In the genomic region with DNA sequence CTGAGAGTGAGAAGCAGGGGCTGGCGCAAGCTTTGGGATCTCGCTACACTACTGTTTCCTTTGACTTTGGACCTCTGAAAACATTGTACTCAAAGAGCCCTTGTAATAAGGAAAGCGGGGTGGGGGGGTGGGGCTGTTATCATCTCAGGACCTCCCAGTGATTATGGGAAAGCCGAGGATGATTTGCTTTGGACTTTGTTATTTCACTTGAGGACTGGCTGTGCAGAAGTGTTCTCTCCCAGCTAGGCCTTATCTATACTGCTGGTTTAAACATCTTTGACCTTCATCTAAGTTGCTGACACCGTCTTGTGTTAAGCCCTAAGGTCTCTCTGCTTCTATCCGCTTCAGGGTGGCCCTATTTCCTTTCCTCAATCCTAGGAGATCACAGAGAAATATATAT, we compare ENCODE assay signal across 23 mouse cellular contexts.
"Had no signal": no experiment of that assay in that cellular context is flagged by ENCODE, and none has a peak within 500 bp of the region (broad histone marks: within the 10 kb centered on the region; RNA-seq: fewer than 3 reads in every experiment).

No protein-coding gene starts in this region.

- DNase-seq: liver, embryonic 13.5 days; liver, postnatal 0 days; lung, adult 2 months; lung, postnatal 14 days; lung, postnatal 36 days; retina, postnatal 1 day; right cerebral cortex, adult 18-20 months; right cerebral cortex, postnatal 25 days; right cerebral cortex, postnatal 4 days; thymus, adult 18-20 months; thymus, postnatal 14 days; thymus, postnatal 36 days had no signal

- H3K36me3 ChIP-seq: liver, embryonic 13.5 days; liver, embryonic 15.5 days; lung, embryonic 15.5 days; midbrain, embryonic 13.5 days; neural tube, embryonic 13.5 days; neural tube, embryonic 15.5 days had no signal

- H3K9ac ChIP-seq: liver, embryonic 13.5 days; liver, embryonic 15.5 days; liver, postnatal 0 days; lung, embryonic 15.5 days; midbrain, embryonic 13.5 days; neural tube, embryonic 13.5 days; neural tube, embryonic 15.5 days had no signal

- H3K27ac ChIP-seq: liver, embryonic 13.5 days; liver, embryonic 15.5 days; lung, embryonic 15.5 days; macrophage; midbrain, embryonic 13.5 days; neural tube, embryonic 13.5 days; neural tube, embryonic 15.5 days had no signal

- ATAC-seq: liver, postnatal 0 days; lung, postnatal 0 days; midbrain, embryonic 13.5 days; midbrain, embryonic 16.5 days had no signal

- H3K4me3 ChIP-seq: liver, embryonic 13.5 days; liver, embryonic 15.5 days; lung, embryonic 15.5 days; megakaryocyte, embryonic 14.5 days; midbrain, embryonic 13.5 days; myocyte; neural tube, embryonic 13.5 days; neural tube, embryonic 15.5 days had no signal

- H3K9me3 ChIP-seq: liver, embryonic 13.5 days; liver, embryonic 15.5 days; lung, embryonic 15.5 days; megakaryocyte, embryonic 14.5 days; midbrain, embryonic 13.5 days; neural tube, embryonic 13.5 days; neural tube, embryonic 15.5 days had no signal

- H3K27me3 ChIP-seq: liver, embryonic 13.5 days; liver, embryonic 15.5 days; lung, embryonic 15.5 days; midbrain, embryonic 13.5 days; neural tube, embryonic 13.5 days; neural tube, embryonic 15.5 days had no signal

- H3K4me2 ChIP-seq: liver, embryonic 13.5 days; liver, embryonic 15.5 days; lung, embryonic 15.5 days; midbrain, embryonic 11.5 days; midbrain, embryonic 13.5 days; neural tube, embryonic 13.5 days; neural tube, embryonic 15.5 days had no signal
